Mouse (Mus musculus): ENCODE data around the gene Tnfrsf8. TPM values are rescaled to one million over a fixed set of nuclear protein-coding genes. Genes with fewer than 3 reads are reported as not detected.
"Not testable (repeated sequence)": the region's sequence is repeated elsewhere in the genome, so short reads cannot be mapped to it uniquely, and the experiment has no call there.

Gene Tnfrsf8
- 1 to 10 TPM; 1.1 to 1.2 TPM for total RNA-seq (2021)
- long read RNA-seq, partial matches to known transcripts: 0 of 1 reads
- long read RNA-seq, other reads (novel, unspliced or antisense): 1 of 1 reads

DNA sequence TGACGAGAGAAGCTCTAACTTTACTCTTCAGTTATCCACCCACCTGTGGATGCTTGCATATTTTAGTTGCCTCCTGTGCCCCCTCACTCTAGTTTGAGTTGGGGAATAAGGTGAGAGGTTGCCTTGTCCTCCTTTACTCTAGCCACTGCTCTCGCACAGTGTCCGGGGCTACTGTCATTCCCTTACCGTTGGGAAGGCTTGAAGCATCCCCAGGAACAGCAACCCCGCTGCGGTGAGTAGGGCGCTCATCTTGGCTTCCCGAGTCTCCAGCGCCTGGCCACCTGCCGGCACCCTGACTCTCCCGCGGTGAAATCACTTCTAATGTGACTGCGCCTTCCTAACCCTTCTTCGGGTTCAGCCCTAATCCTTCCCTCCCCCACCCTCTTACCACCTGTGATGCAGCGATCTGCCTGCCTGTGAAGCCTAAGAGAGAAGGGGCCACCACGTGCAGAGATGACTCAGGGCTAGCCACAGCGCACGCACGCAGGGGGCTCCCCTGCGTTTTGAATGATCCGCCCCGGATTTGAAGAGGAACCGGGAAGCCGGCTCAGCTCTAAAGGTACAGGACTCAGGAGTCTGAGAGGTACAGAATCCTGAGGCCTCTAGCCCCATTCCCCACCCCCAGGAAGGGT lies at the start of gene Tnfrsf8:
Tnfrsf8 (minus strand) TSS at position 329 of the 632 bp plus-strand sequence.
- no peak for DNase-seq (ENCODE audit: low spot score in 2 of 2)

- not testable (repeated sequence) for DNase-seq (ENCODE audit: low spot score in 2 of 2)
These were observed 46.7 kb upstream of the Tnfrsf8 start for GRCm38 (mm10) chr4:145361635-145362034.

GRCm38 (mm10) chr4:145361065-145361464 lies 46.1 kb upstream of the Tnfrsf8 start:
- DNase-seq (ENCODE audit: low spot score in 2 of 2): no peak

DNA sequence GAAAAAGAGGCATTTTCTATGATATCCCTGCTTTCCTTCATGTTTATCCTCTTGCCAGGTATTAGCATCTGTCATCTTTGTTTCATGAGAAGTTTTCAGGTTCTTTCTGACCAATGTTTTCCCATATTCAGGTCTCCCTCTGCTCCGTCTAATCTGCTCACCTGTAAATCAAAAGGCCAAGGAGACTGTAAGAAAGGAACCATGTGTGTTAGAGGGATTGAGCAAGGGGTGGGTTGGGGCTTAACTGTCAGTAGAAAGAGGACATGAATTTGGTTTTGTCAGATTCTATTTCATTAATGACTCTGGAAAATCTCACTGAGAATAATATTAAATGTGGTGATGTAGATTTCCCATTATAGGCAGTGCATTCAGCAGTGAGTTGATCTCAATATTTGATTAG lies 45.6 kb upstream of the Tnfrsf8 start:
- DNase-seq (ENCODE audit: low spot score in 2 of 2): no peak

GRCm38 (mm10) chr4:145356234-145356633 lies 41.3 kb upstream of the Tnfrsf8 start:
- no peak for DNase-seq (ENCODE audit: low spot score in 2 of 2)

- DNase-seq (ENCODE audit: low spot score in 2 of 2): no peak
These were observed 38.9 kb upstream of the Tnfrsf8 start for GRCm38 (mm10) chr4:145353855-145354254.

GRCm38 (mm10) chr4:145344948-145345347 lies 30.0 kb upstream of the Tnfrsf8 start:
- no peak for DNase-seq (ENCODE audit: low spot score in 2 of 2)

DNA sequence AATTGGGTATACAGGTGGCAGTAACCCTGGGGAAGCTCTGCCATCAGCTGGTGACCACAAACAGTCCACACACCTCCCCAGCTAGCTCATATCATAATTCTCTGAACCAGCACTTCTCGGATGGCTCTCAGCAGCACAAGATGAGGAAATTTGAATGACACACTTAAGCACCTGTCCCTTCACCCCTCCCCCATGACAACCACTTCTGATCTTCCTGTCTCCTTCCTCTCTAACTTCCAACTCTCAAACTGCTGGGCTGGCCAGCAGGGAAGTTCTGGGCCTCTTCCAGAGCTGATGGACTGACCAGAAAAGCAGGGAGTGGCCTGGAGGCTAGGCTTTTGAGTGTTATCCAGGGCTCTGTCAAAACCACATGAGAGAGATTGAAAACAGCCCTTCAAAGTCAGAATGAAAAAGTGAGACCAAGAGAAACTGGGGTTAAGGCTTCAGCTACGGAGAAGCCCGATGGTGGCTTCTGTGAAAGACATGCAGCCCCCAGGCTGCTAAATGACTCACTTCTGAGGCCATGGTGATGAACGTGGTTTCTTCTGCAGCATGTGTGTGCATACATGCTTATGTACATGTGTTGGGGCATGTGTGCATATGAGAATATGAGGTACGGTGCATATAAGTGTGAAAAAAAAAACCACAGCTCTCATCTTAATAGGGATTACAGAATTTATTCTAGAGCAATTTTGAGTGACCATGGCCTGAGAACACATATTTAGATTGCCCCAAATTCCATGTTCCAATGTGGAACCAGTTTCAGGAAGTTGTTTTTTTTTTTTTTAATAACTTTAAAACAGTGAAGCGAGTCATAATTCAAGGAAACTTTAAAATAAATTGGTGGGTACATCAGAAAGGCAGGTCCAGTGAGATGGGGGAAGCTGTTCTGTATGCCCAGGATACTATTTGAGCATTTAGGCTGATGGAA lies 27.2 kb upstream of the Tnfrsf8 start:
- no peak for DNase-seq (ENCODE audit: low spot score in 2 of 2)

DNA sequence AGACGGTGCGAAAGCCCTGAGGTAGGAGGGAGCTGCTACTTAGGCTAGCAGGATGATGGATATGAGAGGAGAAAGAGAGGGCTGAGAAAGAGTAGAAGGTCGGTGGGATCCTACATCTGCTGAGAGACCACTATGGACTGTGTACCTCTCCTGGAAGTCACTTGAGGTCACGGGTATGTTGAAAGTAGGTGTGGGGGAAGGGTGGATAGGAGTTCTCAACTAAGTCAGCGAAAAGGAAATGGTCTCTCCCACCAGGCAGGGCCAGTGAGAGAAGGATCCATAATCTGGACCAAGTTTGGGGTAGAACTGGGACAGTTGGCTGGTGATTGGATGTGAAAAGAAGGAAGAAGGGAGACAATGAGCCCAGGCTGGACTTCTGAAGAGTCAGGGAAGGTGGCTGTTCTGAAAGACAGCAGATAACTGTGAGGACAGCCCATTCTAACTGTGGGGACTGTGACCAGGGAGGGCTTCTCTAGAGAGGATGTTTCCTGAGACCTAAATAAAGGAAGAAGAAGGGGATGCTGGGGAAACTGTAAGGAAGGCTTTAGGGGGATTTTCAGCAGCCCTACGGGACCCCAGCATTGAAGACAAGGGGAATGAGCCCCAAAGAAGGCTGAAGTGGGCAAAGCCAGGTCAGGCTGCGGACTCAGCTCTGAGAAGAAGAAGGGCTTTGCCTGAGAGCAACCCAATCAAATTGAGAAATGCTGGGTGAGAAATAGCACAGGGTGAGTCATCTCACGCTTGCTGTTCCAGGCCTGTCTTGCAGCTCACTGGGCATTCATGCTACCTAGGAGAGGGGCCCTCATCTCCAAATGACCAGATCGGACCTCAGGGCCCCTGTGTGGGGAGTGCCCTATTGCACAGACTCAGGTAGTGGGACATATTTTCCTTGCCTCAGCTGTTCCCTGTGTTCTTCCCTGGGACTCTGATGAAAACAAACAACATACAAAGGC lies 23.2 kb upstream of the Tnfrsf8 start:
- no peak for DNase-seq (ENCODE audit: low spot score in 2 of 2)

- DNase-seq (ENCODE audit: low spot score in 2 of 2): no peak
These were observed 21.6 kb upstream of the Tnfrsf8 start for GRCm38 (mm10) chr4:145336587-145336986.

GRCm38 (mm10) chr4:145336019-145336418 lies 21.1 kb upstream of the Tnfrsf8 start:
- no peak for DNase-seq (ENCODE audit: low spot score in 2 of 2)

- no peak for DNase-seq (ENCODE audit: low spot score in 2 of 2)
These were observed 8.7 kb upstream of the Tnfrsf8 start for GRCm38 (mm10) chr4:145323631-145324030.

DNA sequence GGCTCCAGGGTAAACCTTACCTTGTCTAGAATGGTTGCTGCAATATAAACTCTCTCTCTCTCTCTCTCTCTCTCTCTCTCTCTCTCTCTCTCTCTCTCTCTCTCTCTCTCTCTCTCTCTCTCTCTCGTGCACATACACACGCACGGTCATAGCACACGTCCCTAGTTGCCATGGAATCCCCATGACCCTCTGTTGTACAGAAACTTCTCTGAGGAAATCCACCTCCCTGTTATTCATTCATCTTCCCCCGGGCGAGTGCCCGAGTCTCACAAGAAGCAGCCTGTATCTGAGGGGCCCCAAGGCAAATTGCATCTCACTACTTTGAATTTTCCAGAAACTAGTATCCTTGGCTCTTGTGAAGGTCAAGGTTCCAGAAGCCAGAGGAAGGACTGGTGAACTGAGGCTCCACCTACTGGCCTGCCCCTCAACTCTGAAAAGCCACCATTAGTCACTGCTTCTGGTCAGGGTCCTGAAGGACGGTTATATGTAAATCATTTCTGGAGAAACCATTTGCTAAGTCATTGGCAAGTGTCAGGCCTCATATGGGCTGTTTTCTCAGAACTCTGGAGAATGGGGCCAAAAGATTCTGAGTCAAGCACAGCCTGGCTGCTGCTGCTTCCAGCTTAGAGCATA lies 8.1 kb upstream of the Tnfrsf8 start:
- no peak for DNase-seq (ENCODE audit: low spot score in 2 of 2)

GRCm38 (mm10) chr4:145322211-145322610 lies 7.2 kb upstream of the Tnfrsf8 start:
- no peak for DNase-seq (ENCODE audit: low spot score in 2 of 2)

DNA sequence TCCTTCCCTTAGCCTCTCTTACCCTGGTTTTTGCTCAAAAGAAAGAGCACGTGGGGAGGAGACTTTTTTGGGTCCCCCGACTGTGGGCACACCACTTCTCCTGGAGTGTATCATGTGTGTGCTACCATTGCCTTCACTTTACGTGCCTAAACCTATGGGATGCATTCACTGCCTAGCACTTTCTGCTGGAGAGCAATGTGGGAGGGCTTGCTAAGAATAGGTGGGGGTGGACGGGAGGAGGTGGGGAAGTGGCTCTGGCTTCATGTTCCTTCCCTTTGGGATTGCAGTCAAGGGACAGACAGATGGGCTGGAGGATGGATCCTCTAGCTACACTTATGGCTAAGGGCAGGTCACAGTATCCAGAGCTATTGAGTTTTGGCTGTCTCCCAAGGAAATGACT lies 5.7 kb upstream of the Tnfrsf8 start:
- no peak for DNase-seq (ENCODE audit: low spot score in 2 of 2)

- DNase-seq (ENCODE audit: low spot score in 2 of 2): peak in 1 of 2 experiments; percentile 36
These were observed 4.6 kb upstream of the Tnfrsf8 start for GRCm38 (mm10) chr4:145319274-145320226.

DNA sequence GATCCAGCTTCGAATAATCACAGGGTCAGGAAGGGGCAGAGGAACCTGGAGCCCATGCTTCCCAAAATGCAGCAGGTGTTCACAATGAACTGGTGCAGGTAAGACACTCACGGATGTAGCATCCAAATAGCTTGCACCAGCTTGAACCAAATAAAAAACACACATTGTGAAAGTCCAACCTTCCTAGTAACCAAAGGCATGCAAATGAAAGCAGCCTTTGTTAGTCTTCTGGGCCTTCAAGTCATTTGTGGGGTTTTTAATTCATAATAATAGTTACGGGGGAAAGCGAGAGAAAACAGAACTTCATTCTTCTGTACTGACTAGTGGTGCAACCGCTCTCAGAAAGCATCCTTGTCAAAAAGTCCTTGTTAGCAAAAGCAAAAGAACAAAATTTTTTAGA lies 1.7 kb upstream of the Tnfrsf8 start:
- no peak for DNase-seq (ENCODE audit: low spot score in 2 of 2)

GRCm38 (mm10) chr4:145313966-145314365 lies 998 bp downstream of the Tnfrsf8 start:
- DNase-seq (ENCODE audit: low spot score in 2 of 2): no peak

GRCm38 (mm10) chr4:145313256-145313655 lies 1.7 kb downstream of the Tnfrsf8 start:
- no peak for DNase-seq (ENCODE audit: low spot score in 2 of 2)

Data from layer of hippocampus, adult 18-20 months (tissue).